Mouse (Mus musculus) embryonic facial prominence, embryonic 11.5 days (tissue): ENCODE results near the gene Col13a1. TPM values are rescaled to one million over a fixed set of nuclear protein-coding genes. Genes with fewer than 3 reads are reported as not detected.
A peak's percentile ranks its signal among the peaks of the same experiment; 100 is the strongest.

Experiments used
- ATAC-seq: fragments of 200-750 bp; cut with Nextera tagmentation; replicated peaks from 2 replicates; pipeline ENCODE4 v1.8.0; 2017; ENCODE audit warnings: low read depth; ENCODE audit not compliant: insufficient number of reproducible peaks, low FRiP score, low TSS enrichment
- DNase-seq: peaks from one replicate; pipeline ENCODE4 v3.0.0-alpha.2; 2015; ENCODE audit warnings: low spot score
- H3K27ac ChIP-seq: fragments of 300-500 bp; sonication (generic); replicated peaks from 2 replicates; pipeline ENCODE4 v1.5.1; 2014; ENCODE audit warnings: mild to moderate bottlenecking, low read depth, low read length, control low read depth
- H3K27me3 ChIP-seq: fragments of 300-500 bp; sonication (generic); 2 replicates; pipeline ENCODE4 v1.6.1; 2014; ENCODE audit warnings: mild to moderate bottlenecking, low read length, moderate library complexity, mixed read lengths; ENCODE audit not compliant: control insufficient read depth, insufficient read depth
- H3K36me3 ChIP-seq: fragments of 300-500 bp; sonication (generic); replicated peaks from 2 replicates; pipeline ENCODE4 v1.6.1; 2014; ENCODE audit warnings: low read depth, mild to moderate bottlenecking, low read length, moderate library complexity, mixed read lengths; ENCODE audit not compliant: control insufficient read depth, insufficient read depth
- H3K4me1 ChIP-seq: fragments of 300-500 bp; sonication (generic); 2 replicates; pipeline ENCODE4 v1.6.1; 2014; ENCODE audit warnings: low read length, mixed read lengths; ENCODE audit not compliant: control insufficient read depth, insufficient read depth
- H3K4me2 ChIP-seq: fragments of 300-500 bp; sonication (generic); 2 replicates; pipeline ENCODE4 v1.6.1; 2014; ENCODE audit warnings: low read depth, mild to moderate bottlenecking, control low read depth, low read length, moderate library complexity
- H3K4me3 ChIP-seq: fragments of 300-500 bp; sonication (generic); 2 replicates; pipeline ENCODE4 v1.5.1; 2014; ENCODE audit warnings: low read depth, low read length, control low read depth
- H3K9ac ChIP-seq: fragments of 300-500 bp; sonication (generic); replicated peaks from 2 replicates; pipeline ENCODE4 v1.6.1; 2014; ENCODE audit warnings: mild to moderate bottlenecking, control low read depth, low read length
- H3K9me3 ChIP-seq: fragments of 300-500 bp; sonication (generic); replicated peaks from 2 replicates; pipeline ENCODE4 v1.6.1; 2016; ENCODE audit warnings: mild to moderate bottlenecking, low read length, inconsistent platforms, mixed read lengths; ENCODE audit not compliant: control insufficient read depth
- WGBS: fragments of 180-500 bp; shearing (Covaris S2); extraction: QIAGEN DNeasy Blood & Tissue Kit; methylation state at CpG from one replicate; pipeline ENCODE4 v1.1.7; 2014; 5-methylcytosine and 5-hydroxymethylcytosine counted together
- polyA plus RNA-seq: library from polyadenylated mRNA; unstranded; fragments of >200 nt; fragmentation: Nextera tagmentation; extraction: Ambion mirVana; gene quantifications from 2 replicates; pipeline ENCODE4 v1.2.1, GENCODE M21; 2014

Gene Col13a1
- polyA plus RNA-seq, 1 experiment from 2014 or later, result 4.6 TPM

- 32% methylated on average over 13 of the region's 13 CpGs for WGBS
- peak overlapping the region; percentile 36 for H3K27ac ChIP-seq
- no peak overlapping the region for H3K4me2 ChIP-seq
- H3K27me3 ChIP-seq, result no peaks in the 10 kb centered on the region
- no peak for ATAC-seq
- H3K9me3 ChIP-seq, result no peaks in the 10 kb centered on the region
- no peak overlapping the region for H3K9ac ChIP-seq
- DNase-seq, result peak; percentile 67
- no peak overlapping the region for H3K4me3 ChIP-seq
- no peaks in the 10 kb centered on the region for H3K36me3 ChIP-seq
- H3K4me1 ChIP-seq, result peaks cover 11% of the 10 kb centered on the region
Observed at GRCm38 (mm10) chr10:61825979-61826752, 152.7 kb downstream of the Col13a1 start.

DNA sequence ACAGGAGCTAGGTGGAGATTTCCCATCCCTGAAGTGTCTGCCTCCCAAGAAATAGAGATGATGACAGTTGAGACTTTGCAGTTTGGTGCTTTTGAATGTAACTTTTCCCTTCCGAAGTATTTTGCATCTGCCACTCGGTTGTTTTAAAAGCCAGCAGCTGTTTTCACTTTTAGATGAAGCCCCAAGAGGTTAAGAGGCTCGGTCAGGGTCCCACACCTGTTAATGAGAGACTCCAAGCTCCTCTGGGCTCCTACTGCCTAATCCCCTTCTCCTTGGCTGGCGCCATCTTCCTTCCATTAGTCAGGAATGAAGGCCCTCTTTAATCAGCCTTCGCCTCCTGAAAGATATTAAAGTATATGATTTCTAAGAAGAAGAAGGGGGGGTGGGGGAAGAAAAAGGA is 153.4 kb downstream of the Col13a1 start:
- H3K4me1 ChIP-seq, result peaks cover 11% of the 10 kb centered on the region
- peak overlapping the region; percentile 23 for H3K27ac ChIP-seq
- no peaks in the 10 kb centered on the region for H3K27me3 ChIP-seq
- WGBS, result 20% methylated on average over 5 of the region's 5 CpGs
- H3K4me3 ChIP-seq, result no peak overlapping the region
- no peak for ATAC-seq
- no peak overlapping the region for H3K4me2 ChIP-seq
- DNase-seq, result peak; percentile 78
- H3K9ac ChIP-seq, result no peak overlapping the region
- no peaks in the 10 kb centered on the region for H3K36me3 ChIP-seq
- no peaks in the 10 kb centered on the region for H3K9me3 ChIP-seq

DNA sequence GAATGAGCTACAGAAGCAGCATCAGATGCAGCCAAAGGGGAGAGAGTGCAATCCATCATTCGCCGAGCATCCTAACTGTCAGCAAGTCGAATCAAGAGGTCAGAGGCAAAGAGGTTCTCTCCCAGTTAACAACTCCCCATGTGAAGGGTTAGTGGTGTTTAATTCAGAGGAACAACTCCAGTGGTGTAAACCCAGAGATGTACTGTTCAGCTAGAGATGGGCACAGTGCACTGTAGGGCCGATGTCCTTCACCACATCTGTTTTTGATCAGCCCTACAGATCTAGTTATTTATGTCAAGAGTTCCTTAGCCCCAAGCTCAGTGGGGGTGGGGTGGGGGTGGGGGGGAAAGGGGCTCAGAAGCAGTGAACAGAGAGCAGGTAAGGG is 155.2 kb downstream of the Col13a1 start:
- WGBS, result 22% methylated on average over 4 of the region's 4 CpGs
- no peak overlapping the region for H3K9ac ChIP-seq
- no peaks in the 10 kb centered on the region for H3K27me3 ChIP-seq
- peak overlapping the region; percentile 42 for H3K27ac ChIP-seq
- peak overlapping the region; percentile 2 for H3K4me2 ChIP-seq
- ATAC-seq (0 out of 2 replicates have a peak, but pooled peaks have one; percentile 32), DNase-seq (peak; percentile 80)
- H3K9me3 ChIP-seq, result no peaks in the 10 kb centered on the region
- no peaks in the 10 kb centered on the region for H3K36me3 ChIP-seq
- H3K4me1 ChIP-seq, result peaks cover 11% of the 10 kb centered on the region
- no peak overlapping the region; the same call in 1 of the 2 replicates for H3K4me3 ChIP-seq

DNA sequence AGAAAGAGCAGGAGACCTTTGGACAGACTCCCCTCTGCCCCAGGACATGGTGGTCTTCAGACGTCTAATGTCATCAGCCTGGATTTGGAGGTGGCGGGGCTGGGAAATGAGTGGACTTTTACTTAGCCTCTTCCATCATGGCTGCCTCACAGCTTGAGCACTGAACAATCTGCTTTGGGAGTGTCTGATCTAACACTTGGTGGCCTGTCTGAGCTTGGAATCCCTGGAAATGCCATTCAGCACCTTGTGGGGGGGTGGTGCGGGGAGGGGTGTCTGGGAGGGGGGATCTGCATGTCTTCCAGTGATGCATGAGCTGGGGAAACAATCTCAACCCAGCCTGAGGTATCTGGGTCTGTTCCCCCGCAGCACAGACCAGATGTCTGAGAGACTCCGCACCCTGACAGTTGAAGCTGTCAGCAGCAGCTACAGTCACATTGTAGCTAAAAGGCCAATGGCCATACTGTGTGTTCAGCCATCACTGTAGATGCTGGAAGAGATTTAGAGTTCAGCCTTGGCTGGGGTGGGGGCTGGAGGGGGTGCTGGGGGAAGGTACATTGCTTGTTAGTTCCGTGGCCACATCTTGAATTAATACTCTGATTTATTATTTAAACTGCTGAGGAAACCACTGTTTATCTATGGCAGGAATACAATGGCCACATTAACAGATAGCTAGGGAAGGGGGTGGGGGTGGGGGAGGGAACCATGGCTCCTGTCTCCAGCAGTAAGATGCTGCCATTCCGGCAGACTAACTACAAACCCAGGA is 155.8 kb downstream of the Col13a1 start:
- H3K4me3 ChIP-seq, result no peak overlapping the region
- no peaks in the 10 kb centered on the region for H3K9me3 ChIP-seq
- H3K36me3 ChIP-seq, result no peaks in the 10 kb centered on the region
- DNase-seq, result peak; percentile 54
- no peaks in the 10 kb centered on the region for H3K27me3 ChIP-seq
- peak overlapping the region; percentile 2 for H3K4me2 ChIP-seq
- peaks cover 9% of the 10 kb centered on the region for H3K4me1 ChIP-seq
- 32% methylated on average over 7 of the region's 7 CpGs for WGBS
- peak overlapping the region; percentile 42 for H3K27ac ChIP-seq
- no peak overlapping the region for H3K9ac ChIP-seq
- no peak; the same call in 1 of the 2 replicates for ATAC-seq

- ATAC-seq, result no peak
- Histone ChIP-seq H3K4me1 (0 out of 2 replicates have a peak, but pooled peaks cover 2% of the 10 kb centered on the region), H3K9me3 (no peaks in the 10 kb centered on the region), H3K9ac (no peak overlapping the region), H3K27ac (no peak overlapping the region), H3K4me2 (no peak overlapping the region), H3K27me3 (no peaks in the 10 kb centered on the region), H3K4me3 (no peak overlapping the region), H3K36me3 (no peaks in the 10 kb centered on the region)
- WGBS, result 52% methylated on average over 9 of the region's 9 CpGs
- DNase-seq, result no peak
Observed at GRCm38 (mm10) chr10:61820050-61820449, 158.9 kb downstream of the Col13a1 start.

GRCm38 (mm10) chr10:61811987-61812386 is 166.9 kb downstream of the Col13a1 start:
- WGBS, result 33% methylated on average over 5 of the region's 5 CpGs
- Histone ChIP-seq H3K27ac (peak overlapping the region; percentile 72), H3K9ac (peak overlapping the region; percentile 13), H3K4me3 (no peak overlapping the region), H3K9me3 (no peaks in the 10 kb centered on the region), H3K4me2 (no peak overlapping the region), H3K4me1 (peaks cover 3% of the 10 kb centered on the region; the same call in 1 of the 2 replicates), H3K27me3 (no peaks in the 10 kb centered on the region), H3K36me3 (no peaks in the 10 kb centered on the region)
- ATAC-seq (peak; percentile 65; the same call in 1 of the 2 replicates), DNase-seq (peak; percentile 84)

- Histone ChIP-seq H3K36me3 (no peaks in the 10 kb centered on the region), H3K4me2 (no peak overlapping the region), H3K27ac (no peak overlapping the region), H3K9ac (no peak overlapping the region), H3K4me3 (no peak overlapping the region), H3K27me3 (no peaks in the 10 kb centered on the region), H3K4me1 (no peaks in the 10 kb centered on the region), H3K9me3 (no peaks in the 10 kb centered on the region)
- ATAC-seq (no peak), DNase-seq (no peak)
- WGBS, result 83% methylated on average over 15 of the region's 15 CpGs
Observed at GRCm38 (mm10) chr10:61798133-61798576, 180.8 kb downstream of the Col13a1 start.

DNA sequence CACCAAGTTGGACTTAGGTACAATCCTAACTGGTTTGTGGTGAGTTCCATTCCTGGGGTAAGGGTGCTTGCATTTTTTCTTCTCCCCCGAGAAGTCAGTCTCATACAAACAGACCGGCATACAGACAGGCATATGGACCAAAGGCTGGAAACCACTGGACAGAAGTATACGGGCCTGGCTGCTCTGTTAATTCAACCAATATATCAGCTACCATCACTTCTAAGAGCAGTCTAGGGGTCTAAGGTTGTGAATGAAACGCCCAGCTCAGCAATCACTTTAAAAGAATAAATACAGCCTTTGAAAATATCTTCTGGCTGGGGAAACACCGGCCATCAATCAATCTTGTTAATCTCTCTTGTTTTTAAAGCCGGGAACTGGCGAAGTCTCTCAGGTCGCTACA is 183.4 kb downstream of the Col13a1 start:
- Histone ChIP-seq H3K36me3 (no peaks in the 10 kb centered on the region), H3K4me2 (no peak overlapping the region), H3K27ac (no peak overlapping the region), H3K4me3 (no peak overlapping the region), H3K9ac (no peak overlapping the region), H3K9me3 (no peaks in the 10 kb centered on the region), H3K27me3 (no peaks in the 10 kb centered on the region), H3K4me1 (no peaks in the 10 kb centered on the region)
- no peak for ATAC-seq
- WGBS, result 52% methylated on average over 8 of the region's 8 CpGs
- no peak for DNase-seq
